Mouse (Mus musculus) urinary bladder, adult 2 months (tissue): ENCODE measurements at regions not wholly inside any gene's neighbourhood (a gene's known extent, or its start where the extent isn't known, plus 50 kb on each side); places are given as distances from the start of the nearest gene placed in this dataset.
A peak's percentile ranks its signal among the peaks of the same experiment; 100 is the strongest.
"Not testable (repeated sequence)": the region's sequence is repeated elsewhere in the genome, so short reads cannot be mapped to it uniquely, and the experiment has no call there.

ENCODE experiments used
- DNase-seq: peaks from one replicate; pipeline ENCODE4 v3.0.0; 2022; ENCODE audit warnings: low spot score

DNA sequence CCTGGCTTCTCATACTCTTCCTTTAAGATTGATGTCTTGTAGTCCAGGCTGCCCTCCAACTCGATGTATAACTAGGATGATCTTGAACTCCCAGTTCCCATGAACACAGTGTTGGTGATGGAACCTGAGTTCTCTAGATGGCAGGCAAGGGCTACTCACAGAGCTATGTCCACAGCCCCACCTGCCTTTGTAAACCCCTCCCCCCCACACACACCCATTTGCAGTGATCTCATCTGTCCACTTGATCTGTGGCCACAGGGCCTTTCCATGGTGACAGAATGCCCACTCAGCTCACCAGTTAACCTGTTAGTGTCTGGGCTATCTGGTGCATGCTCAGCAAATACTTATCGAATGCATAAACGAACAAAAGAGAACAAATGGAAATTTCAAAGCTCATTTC, 176.4 kb downstream of the Nucb2 start:
- DNase-seq: no peak

DNA sequence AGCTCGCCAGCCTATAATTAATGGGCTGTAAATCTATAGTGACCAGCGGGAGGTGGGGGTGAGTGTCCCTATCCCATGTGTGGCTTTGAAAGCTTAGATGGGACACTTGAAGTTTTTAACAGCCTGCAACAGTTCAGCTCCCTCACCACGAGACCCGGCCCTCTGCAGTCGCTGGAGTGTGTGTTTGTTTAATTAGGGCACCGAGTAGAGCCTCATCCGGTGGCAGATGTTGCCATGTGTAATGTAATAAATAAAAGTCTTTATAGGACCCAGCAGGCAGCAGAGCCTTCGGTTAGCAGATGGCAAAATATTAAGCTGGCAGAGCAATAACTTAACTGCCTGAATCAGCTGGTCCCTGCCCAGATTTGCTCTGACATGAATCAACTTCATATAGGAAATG, 177.1 kb downstream of the Nucb2 start:
- no peak for DNase-seq

DNA sequence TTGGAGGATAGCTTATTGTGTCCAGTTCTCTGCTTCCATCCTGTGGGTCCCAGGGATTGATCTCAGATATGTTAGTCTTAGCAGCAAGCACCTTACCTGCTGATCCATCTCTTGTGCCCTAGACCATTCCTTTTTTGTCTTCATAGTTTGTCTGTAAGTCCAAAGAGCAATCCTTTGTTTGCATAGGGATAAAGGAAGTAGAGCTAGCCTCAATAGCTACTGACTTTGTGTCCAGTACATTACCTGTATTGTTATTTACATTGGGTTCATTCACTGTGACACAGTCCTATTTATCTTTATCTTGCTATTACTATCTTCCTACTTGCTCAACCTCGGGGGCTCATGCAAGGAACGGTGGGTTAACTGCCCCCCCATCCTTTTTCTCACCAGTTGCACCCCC, 196.2 kb downstream of the Nucb2 start:
- DNase-seq: no peak

DNA sequence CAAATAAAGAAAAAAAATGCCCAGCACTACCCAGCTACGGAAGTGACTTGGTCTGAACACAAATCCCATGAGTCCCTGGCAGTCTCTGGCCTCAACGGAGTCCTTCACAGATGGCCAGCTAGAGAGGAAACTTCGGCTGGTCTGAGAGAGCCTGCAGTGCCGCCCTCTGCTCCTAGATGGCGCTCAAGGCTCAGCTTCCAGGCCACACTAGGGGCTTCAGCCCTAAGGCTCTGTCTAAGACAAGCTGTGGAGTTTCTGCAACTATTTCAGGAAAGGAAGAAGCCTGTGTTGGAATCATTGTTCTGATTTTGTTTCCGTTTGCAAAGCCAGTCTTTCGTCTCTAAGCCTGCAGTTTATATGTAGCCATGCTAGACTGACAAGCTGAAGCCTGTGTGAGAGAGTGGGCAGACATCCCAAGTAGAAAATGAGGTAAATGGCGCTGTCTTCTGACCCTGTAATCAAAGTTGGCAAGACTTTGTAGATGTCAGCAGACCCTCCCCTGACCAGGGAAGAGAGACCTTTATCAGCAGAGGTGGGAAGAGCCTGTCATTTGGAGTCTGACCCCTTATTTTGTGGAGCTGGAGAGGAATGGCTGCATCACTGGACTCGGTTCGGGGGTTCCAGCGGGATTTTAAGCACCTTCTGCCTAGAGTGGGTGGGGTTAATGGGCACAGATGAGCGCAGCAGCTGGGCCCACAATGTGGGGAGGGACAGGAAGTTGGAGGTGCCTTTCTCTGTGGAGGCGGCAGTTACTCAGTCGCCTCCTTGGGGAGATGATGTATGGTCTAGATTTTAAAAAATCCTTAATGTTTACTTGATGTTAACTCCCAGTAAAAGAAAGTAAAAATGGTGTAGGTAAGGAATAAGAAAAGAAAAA, 197.5 kb downstream of the Nucb2 start:
- DNase-seq: peak; percentile 37

DNA sequence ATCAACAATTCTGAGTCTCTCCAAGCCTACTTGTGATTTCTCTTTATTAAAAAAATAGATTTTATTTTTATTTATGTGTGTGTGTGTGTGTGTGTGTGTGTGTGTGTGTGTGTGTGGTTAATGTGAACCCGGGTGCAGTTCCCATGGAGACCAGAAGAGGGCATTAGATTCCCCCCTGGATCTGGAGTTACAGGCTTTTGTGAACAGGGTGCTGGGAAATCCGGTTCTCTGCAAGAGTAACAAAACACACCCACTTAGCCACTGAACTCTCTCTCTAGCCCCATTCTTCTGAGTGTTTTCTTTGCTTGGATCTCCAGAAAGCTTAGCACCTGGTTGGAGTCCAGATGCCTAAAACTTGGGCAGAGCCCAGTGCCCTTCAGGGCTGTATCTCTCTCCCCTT, 198.4 kb downstream of the Nucb2 start:
- no peak for DNase-seq

DNA sequence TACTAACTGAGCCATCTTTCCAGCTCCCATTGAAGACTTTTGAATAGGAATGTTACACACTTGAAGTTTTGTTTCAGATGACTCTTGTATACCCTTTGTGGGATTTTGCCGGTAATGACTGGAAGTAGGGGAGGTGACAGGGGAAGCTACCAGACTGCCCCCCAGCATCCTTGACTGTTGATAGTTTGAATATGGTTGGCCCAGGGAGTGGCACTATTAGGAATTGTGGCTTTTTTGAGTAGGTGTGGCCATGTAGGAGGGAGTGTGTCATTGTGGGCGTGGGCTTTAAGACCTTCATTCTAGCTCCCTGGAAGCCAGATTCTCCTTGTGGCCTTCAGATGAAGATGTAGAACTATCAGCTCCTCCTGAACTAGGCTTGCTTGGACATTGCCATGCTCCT, 207.4 kb downstream of the Nucb2 start:
- DNase-seq: no peak

DNA sequence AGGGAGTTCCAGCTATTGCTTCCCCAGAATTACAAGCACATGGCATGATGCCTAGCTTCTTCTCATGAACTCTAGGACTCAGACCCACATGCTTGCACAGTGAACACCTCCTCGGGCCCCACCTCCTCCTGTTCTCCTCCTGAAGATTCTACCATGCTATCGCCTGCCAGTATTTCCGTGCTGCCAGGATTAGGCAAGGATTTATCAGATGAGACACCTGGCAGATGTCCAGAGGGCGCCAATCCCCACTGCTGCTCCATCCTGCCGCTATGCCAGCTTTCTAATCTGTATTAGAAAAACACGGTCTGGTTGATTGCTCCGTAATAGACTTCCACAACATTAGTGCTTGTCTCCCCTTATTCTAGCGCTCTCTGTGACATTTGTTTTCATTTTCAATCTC, 209.0 kb downstream of the Nucb2 start:
- DNase-seq: no peak

DNA sequence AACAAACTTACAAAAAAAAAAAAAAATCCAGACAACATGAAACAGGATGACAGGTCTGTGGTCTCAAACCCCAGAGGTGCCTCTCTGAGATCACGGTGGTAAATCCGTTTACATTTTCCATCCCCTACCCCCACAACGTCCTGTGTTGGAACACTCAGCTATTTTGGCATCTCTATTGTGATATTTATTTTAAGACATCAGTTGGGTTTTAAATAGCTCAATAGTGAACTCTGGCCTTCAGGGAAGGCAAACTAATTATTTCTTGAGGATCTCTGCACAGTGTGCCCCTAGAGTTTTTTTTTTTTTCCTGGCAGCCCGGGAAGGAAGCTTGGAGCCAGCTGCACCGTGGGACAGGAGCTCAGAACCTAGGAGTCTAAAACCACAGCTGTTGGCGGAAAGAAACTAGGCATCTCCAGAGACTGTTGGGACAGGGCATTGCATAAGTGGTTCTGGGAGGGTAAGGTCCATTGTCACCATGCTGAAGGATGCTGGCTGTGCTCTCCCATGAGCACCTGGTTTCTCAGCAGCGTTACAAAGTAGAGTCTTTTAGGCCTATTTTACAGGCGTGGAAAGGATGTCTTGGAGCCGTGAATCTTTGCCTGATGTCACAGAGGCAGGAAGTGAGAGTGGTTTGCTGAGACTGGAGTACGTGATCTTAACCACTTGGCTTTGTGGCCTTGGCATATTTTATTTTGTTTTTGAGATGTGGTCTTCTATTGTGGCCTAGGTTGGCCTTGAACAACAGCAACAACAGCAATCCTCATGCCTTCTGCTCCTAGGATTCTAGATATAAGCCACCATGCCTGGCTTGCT, 211.3 kb downstream of the Nucb2 start:
- no peak for DNase-seq

DNA sequence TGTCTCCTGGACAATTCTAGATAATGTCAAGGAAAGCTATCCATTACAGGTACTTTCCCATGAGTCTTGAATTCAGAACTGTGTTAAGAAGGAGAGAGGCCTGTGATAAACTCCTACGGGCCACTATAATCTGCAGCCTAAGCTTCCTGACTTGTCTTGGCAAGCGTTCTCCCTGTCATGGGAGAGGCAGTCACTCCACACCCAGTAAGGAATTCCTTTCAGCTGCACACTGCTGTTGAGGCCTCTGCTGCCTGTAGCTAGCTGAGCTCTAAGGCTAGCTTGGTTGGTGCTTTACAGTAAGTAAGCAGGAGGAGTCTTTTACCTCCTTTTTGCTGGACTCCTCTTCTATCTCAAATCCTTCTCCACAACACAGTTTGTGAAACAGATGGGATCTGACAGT, 224.2 kb downstream of the Nucb2 start:
- DNase-seq: no peak

DNA sequence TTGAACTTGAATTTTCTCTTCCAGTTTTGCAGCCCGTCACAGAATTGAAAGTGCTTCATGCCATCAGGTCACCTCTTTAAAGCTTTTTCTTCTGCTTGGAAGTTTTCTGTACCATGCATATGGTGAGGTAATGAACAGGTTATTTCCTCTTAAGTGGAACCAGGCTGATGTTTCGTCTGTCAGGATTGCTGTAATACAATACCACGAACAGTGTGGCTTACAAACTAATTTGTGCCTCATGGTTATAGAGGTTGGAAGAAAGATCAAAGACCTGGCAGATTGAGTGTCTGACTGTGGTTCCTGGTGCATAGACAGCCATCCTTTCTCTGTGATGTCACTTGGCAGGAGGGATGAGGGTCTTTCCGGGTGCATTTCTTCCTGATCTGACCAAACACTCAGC, 225.6 kb downstream of the Nucb2 start:
- DNase-seq: no peak

DNA sequence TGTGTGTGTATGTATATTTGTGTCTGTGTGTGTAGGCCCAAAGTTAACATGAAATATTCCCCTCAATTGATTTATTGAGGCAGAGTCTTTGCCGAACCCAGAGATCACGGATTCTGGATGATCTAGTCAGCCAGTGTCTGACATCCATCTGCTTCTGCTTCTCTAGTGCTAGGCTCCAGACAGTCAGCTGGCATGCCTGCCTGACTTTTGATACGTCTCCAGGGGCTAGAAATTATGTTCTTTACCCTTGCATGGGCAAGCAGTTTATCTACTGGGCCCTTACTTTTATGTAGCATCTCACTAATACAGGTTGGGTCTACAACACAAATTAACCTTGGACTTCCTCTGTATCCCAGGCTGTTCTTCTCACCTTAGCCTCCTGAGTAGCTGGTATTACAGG, 231.5 kb downstream of the Nucb2 start:
- no peak for DNase-seq

DNA sequence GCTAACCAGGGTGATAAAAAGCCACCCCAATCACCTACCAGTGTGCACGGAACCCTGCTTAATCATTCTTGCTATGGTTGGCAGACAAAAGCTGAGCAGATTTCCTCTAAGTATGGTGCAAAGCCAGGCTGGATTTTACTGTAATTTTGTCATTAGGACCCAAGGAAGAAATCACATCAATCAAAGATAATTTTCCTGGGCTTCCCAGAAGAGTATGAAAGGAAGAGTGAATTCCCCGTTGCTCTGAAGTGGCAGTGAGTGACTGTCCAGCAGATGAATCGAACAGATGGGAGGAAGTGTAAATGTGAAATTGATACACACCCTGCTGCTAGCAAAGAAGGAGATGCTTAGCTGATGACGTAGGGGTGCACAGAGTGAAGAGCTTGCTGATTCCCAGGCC, 232.2 kb downstream of the Nucb2 start:
- no peak for DNase-seq

DNA sequence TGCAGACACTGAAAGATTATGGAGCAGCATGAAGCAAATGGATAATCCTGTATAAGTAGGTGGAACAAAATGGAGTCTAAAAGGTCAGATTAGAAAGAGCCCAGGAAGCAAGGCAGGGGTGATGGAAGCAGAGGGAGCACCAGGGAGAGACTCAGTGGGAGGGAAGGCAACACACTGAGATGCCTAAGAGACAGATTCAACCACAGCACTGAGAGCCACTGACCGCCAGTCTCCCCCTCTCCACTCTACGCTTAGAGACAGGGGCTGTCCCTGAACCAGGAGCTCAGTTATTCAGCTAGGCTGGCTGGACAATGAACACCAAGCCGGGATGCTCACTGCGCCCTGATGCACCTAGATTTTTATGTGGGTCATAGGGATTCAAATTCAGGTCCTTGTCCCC, 233.8 kb downstream of the Nucb2 start:
- DNase-seq: no peak

DNA sequence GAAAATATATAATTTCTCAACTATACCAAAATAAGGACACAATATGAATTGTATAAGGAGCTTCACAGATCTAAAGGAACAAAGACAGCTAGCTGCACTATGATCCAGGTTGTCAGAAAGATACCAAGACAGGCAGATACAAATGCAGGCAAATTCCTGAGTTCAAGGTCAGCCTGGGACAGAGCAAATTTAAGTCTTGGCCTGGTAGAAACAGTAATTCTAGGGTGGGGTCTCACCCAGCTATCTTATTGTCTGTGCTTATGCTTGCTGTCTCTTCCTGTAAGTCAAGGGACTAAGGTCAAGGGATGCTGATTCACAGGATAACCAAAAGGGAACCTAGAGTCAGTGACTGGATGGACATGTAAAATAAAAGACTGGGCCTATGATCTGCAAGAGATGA, 250.4 kb downstream of the Nucb2 start:
- no peak for DNase-seq

DNA sequence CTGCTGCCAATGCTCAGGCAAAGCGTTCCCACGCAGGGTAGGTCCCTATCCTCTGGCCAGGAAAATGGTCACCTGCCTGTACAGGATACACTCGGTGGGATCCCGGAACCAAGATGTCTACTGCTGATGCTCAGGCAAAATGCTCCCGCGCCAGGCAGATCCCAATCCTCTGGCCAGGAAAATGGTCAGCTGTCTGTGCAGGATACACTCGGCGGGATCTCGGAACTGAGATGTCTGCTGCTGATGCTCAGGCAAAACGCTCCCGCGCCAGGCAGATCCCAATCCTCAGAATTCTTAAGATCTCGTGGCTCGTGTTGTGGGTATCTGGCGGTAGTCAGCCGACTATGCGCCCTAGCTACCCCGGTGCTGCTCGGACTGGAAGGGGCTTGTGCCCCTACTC, 288.0 kb downstream of the Nucb2 start:
- DNase-seq: not testable (repeated sequence)

DNA sequence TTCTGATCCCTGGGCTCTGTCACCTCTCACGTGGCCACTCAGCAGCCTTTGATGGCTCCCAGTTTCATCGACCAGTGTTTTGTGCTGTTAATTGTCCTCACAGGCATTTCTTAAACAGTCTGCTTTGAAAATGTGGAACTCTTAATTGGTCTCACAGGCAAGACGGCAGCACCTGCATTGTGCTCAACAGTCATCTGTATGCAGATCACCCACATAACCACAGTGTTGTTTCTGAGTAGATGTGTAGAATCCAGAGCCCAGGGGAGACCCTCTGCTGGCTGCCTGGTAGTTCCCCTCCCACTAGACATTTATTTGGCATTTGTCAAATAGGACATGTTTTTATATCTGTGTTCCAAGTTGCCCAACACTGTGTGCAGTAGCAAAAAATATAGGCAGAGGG, 304.3 kb downstream of the Nucb2 start:
- no peak for DNase-seq

DNA sequence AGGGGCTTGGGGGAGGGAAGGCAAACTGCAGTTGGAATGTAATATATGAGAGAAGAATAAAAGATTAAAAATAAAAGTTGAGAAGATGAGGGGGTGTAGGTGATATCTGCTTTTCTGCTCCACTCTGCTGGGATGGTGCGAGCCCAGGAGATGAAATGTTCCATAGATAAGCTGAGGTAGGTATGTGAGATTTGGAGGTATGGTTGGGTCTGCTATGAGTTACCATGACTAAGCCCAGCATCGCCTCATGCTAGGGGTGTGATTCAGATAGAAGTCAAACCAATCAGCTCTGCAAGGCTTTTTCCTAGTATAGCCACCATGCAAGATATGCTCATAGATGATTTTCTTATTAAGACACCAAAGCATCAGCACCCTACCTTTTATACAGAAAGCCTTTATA, 312.3 kb downstream of the Nucb2 start:
- no peak for DNase-seq

DNA sequence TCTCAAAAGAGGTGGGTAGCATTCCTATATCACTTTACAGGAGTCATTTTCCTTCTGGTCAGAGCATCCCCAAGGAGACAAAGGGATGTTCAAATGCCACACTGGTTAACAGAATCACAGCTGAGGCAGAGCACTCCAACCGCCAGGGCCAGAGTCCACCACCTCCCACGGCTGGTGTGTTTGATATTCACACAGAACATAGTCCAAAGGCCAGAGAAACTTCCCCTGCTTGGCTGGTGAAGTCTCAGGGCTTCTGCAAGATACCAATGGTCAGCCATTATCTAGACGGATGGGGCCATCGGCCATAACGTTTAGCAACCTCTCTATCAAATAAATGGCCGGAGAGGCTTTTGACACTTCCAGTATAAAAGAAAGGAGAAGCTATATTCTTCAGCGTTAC, 313.8 kb downstream of the Nucb2 start:
- no peak for DNase-seq

DNA sequence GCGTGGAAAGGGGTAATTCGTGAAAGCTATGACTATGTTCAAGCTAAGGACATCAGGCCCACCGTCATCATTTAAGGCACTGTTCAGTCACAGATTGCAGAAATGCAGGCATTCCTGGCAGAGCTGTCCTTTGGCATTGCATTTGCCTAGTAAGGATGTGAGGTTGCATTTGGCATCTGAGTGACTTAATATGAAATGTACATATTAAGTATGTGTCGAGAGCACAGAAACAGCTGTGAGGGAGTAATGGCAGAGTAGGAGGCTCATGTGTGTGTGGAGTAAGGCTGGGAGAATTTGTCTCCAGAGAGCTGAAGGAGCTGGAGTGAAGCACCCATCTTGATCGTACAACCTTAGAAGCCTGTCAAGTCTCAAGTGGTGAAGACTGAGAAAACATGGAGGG, 316.4 kb downstream of the Nucb2 start:
- DNase-seq: no peak

DNA sequence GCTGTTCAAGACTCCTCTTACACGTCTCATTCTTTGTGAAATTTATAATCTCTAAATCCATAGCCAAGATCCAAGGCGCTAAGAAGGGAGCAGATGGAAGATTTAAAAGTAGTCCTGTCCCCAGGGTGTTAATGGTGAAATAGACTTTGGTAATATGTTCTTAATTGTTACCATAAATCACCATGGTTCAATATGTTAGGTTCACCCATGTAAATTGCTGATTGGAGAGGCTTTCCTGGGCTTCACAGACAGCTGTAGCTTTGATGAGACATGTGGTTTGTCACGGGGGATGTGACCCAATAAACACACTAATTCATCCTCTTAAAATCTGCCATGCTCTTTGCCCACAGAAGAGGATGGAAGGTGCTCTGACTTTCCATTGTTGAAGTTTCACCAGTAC, 338.7 kb downstream of the Nucb2 start:
- DNase-seq: no peak

DNA sequence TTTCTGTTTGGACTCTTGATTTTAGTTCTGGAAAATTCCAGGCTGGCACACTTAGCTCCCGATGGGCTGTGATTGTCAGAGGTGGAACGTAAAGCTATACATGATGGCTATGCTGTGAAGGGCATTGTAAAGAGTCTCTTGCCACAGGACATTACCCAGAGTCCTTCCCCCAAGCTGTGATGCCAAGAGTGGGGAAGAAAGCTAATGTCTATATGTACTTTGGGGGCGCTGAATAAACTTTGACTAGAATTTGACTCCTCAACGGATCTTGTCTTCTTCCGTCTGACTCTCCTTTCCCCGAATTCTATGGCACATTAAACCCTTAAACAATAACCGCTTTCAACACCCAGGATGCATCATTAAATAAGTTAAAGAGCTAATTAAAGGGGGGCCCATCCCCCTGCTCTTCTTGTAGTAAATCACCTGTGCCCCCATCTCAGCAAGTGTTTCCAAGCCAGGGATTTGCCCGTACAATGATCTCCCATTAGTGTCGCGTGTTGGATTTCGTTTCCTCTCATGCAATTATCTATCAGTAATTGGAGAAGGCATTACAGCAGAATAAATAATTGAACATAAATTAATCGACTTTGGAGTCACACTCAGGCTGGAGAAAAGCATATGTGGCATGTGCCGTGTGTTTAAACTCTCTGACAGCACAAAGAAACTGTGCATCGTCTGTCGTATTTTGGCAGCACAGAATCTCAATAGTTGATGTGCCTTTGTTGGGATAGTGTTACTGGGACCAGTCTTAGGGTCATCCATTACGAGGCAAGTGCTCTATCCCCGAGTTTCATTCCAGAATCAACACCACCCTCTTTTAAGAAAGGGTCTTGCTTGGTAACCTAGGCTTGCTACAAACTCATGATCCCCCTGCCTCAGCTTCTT, 343.9 kb downstream of the Nucb2 start:
- DNase-seq: no peak

DNA sequence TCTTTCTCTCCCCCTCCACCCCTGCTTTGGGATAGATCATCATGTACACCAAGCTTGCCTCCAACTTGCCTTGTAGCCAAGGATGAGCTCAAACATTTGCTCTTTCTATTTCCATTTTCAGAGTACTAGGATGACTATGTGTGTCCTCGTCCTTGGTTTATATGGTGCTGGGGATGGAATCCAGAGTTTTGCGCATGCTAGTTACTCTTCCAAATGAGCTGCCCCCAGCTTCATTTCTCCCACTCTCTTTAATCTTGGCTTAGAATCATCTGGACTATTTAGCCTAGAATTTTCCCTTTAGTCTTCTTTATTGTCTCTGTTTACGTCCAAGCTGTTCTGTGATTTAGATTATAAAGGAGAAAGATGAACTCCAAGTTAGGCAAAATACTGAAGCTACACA, 349.2 kb downstream of the Nucb2 start:
- no peak for DNase-seq
